Mouse (Mus musculus): ENCODE results near the gene Ntrk3.

The Ntrk3 gene

DNA sequence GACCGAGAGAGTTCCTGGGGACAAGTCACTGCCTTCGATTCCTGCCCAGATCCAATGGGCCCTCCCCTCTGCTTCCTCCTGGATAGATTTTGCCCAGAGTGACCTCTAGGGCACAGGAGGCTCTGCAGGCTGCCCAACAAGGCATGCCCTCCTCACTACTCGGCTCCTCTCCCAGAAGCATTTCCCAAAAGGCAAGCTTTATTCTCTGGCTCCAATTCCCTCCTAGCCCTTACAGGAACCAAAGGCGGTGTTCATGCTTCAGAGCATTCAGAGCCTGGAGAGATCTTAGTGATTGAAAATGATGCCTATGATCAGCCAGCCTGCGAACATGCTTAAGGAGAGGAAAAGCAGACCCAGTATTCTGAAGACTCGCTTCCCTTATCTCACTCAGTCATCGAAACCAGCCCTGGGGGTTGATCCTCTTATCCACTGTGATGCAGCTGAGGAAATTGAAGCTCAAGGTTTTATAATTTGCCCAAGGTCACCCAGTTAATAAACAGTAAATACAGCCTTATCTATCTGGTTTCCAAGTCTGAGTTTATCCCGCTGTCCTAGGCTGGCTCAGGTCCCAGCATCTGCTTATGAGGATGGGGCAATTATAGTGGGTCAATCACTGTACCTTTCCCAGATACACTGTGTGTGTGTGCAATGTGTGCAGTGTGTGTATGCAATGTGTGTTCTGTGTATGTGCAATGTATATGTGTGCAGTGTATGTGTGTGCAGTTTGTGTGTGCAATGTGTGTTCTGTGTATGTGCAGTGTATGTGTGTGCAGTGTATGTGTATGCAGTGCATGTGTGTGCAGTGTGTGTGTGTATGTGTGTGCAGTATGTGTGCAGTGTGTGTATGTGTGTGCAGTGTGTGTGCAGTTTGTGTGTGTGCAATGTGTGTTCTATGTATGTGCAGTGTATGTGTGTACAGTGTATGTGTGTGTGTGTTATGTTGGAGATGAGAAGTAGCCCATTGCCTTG, 376.2 kb downstream of the Ntrk3 start:
- in situ Hi-C loops (cut with MboI), result no loop called here

DNA sequence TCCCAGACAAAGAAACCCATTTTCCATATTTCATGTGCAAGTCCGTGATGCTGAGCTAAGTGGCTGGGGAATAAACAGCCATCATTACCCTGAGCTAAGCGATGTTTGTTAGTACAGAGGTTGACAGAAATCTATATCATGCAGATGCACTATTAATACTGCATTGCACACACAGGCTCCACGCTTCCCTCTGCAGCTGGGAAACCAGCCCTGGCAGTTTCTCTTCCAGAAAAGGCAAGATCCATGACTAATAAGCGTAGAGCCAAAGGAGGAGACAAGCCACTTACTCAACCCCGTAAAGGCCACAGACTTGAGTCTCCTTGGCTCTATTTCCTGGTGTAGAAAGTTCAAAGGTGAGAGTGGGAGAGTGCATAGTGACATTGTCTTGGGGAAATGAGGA, 390.3 kb downstream of the Ntrk3 start:
- in situ Hi-C loops (cut with MboI), result no loop called here

DNA sequence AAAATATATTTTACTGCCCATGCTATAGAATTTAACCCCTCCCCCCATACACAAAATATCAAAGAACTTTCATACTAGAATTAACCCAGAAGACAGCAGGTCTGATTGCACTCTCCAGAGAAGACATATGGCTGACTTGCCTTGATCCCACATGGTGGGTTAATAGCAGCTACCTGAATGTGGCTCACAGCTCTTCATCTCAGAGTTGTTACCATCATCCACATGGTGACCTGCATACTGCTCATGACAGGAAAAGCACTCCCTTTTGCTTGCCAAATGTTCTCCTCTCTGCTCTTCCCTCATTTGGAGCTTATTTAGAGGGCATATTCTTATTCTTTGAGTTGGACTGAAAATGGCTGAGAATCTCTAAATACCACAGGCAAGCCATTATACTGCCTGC, 404.4 kb downstream of the Ntrk3 start:
- in situ Hi-C loops (cut with MboI), result no loop called here

DNA sequence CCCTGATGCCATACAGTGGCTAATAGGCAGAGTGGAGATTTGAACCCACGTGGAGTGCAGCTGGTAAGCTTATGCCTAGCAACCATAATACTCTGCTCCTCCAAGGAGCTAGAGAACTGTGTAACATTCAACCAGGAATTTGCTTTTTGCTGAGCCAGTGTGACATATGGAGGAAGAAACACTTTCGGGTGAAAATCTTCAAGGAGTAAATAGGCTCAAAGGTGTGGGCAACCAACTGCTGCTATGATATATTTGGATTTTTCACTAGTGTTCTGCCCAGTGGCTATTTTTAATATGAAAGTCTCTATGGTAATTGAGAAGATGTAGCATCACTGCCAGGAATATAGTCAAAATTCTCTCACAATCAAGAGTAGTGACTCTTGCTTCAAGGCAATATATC, 409.5 kb downstream of the Ntrk3 start:
- in situ Hi-C loops (cut with MboI), result no loop called here

DNA sequence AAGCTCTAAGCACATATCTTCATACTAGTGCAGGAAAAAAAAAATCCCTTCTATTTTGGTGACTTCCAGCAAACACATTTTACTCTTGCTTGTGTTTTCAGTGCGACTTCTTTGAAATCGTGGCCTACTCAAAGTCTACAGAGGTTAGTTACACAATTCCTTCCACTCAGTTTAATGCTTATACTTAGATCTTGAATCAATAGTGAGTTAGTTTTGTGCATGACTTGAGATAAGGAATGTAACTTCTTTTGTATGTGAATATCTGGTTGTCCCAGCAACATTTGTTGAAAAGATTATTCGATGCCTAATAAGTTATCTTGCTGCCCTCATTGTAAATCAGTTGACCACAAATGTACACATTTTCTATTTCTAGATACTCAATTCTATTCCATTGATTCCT, 411.6 kb downstream of the Ntrk3 start:
- in situ Hi-C loops (cut with MboI), result no loop called here

DNA sequence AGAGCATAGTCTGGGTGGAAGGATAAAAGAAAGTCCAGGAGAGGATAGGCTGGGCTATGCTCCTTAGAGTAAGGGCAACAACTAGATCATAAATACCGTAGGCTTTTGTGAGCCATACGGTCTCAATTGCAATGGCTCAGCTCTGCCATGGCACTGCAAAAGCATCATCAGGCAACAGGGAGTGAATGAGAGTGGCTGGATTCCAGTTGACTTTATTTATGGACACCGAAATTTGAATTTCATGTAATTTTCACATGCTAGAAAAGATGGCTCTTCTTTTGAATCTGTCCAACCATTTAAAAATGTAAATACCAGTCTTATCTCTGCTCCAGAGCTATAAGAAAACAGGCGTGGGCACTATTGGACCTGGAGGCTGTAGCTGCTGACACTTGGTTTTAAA, 419.2 kb downstream of the Ntrk3 start:
- in situ Hi-C loops (cut with MboI), result no loop called here

DNA sequence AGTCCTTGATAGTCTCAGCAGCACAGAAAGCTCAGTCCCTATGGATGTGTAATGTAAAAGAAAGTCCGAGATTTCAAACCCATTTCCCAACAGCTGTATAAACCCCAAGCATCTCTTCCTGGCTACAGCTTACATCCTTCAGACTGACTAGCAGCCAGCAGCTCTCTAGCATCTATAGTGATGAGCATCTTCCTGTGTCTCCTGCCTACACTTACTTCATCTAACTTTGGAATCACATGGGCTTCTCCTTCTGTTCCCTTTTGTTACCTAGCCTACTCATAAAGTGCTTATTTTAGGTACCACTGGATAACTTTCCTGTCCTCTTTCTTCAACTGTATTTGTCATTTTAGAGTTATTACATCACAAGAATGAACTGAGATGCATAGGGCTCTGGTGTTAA, 432.0 kb downstream of the Ntrk3 start:
- in situ Hi-C loops (cut with MboI), result no loop called here

DNA sequence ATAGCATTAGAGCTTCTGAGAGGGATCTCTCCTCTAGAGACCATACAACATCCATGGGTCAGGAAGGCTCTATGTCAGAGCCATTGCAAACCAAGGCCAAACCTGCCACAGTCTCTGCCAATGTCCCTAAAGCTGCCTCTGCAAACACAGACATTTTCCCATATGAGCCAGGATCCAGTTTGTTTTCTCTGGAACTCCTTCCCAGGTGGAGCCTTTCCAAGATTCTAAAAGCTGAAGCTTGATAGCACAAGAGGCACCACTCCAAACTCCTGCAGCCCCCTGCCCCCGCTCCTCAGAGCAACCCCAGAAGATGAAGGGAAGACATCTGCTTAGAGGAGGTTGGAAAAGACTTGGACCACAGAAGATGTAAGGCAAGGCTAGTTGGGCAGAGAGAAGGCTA, 432.8 kb downstream of the Ntrk3 start:
- in situ Hi-C loops (cut with MboI), result no loop called here

DNA sequence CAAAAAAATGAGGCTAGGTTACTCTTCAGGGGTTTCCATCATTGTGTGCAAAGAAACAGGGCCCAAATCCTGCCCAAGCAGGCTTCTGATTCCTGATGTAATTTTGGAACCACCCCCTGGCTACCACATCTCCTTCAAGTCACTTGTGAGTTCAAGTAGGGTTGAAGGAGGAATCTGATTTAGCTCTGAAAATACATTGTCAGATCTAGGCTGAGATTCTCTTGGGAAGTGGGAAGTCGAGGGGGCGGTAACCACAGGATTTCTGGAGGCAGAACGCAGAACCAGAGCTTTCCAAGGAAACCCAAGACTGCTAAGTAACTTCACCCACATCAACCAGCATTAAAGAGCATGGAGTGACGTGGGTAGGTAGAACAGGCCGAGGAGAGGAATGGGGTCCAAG, 440.5 kb downstream of the Ntrk3 start:
- in situ Hi-C loops (cut with MboI), result no loop called here

DNA sequence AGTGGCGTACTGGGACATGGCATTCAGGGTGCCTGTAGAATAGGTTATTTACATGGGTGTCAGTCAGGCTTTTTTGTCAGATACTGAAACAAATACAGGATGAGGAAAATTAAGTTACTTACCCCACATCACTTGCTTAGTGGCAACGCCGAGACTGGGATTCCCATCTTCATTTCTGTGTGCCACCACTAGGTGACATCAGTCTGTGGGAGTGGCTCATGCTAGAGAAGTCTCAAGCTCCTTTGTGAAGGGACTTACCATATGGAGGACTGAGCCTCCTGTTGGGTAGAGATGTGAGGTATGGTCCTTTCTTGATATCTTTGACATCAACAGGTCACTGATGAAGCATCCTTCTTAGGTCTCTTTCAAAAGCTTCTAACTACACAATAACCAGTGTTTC, 443.5 kb downstream of the Ntrk3 start:
- in situ Hi-C loops (cut with MboI), result no loop called here

DNA sequence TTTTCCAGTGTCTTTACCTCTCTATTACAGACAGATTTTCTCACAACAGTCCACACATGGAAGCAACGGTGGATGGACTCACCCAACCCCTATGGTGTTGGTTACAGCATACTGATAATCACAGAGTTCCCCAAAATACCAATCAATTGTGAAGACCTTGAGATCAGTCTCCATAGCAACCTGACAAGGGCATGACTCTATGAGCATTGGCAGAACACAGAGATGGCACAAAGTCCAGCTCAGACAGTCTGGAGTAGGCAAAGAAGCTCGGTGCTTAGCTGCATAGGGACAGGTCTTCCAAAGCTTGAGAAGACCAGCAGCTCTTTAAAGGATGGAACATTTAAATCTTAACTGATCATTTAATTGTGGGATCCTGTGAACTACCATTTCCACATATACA, 447.6 kb downstream of the Ntrk3 start:
- in situ Hi-C loops (cut with MboI), result no loop called here

DNA sequence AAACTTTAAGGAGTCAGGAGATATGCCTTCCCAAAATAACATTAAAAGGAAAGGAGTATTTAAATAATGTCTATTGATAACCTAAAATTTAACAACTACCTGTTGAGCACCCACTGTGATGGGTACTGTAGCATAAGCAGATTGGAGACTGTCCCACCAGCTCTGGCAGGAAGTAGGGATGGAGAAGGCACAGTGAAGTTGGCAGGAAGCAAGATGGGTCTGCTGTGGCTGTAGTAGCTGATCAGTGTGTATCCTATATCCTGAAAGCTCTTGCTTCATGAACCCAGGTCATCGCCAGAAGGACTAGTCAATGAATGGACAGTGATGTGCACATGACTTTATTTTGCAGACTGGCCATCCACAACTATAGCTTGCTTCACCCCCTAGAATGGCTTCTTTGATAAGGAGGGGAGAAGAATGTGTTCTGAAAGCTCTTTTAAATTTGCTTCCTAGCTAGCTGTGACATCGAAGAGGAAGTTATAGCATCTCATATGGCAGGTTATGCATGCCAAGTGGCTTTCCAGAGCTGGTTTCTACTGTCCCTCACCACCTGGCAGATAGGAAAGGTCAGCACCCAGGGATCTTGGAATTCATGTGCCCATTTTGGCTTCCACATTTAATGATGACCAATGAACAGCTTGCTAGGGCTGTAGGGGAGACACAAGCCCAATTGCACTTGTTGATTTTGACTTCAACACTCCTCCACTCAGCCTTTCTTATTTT, 451.1 kb downstream of the Ntrk3 start:
- in situ Hi-C loops (cut with MboI), result no loop called here

DNA sequence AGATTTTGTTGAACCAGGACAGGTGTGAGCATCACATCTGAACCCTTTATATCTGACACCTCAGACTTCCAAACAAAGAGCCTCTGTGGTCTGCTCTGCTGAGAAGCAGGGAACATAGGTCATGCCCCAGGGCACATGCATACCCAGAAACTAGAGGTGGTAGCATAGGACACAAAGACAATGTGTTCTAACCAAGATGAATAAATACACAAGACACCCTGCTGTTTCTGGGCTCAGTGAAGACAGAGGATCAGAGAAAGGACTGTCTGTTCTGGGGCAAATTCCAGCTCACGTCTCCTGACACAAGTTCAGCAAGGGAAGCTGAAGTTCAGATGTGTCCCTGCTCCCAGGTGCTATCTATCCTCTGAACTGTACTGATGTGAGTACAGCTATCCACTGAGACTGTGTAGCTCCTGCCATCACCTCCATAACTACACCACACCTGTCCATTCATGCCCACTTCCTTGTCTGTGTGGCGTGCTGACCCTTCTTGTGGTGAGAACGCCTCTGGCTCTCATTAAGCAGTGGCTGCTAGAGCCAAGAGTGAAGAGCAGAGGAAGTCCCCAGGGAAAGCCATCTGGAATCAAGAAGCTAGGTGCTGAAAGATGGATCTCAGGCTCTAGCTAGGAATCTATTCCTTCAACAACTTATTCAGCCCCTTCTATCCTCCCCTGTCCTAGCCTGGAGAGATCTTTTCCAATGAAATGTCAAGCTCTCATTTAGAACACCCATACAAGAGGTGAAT, 468.1 kb downstream of the Ntrk3 start:
- in situ Hi-C loops (cut with MboI), result no loop called here

DNA sequence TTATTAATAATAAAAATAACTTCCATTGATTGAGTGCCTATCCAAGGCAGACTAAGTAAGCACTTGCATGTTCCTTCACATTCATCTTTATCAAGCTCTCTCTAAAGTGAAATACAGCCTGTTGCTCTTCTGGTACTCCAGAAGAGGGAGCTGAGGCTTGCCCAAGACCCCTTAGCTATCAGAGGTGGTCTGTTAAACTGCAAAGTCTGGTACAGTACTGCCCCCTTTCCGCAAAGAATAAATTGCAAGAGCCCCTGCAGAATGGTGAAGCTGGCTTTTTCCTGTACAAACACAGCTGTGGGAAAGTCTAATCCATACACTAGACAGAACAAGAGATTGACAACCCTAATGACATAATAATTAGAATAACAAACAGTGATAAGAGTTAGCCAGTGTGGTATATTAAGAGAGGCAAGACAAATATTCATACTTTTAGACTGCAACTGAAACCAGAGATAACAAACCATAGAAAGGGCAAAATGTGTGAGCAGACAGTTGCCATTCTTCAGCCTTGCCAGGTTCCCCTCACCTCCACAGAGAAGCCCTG, 470.3 kb downstream of the Ntrk3 start:
- in situ Hi-C loops (cut with MboI), result no loop called here

DNA sequence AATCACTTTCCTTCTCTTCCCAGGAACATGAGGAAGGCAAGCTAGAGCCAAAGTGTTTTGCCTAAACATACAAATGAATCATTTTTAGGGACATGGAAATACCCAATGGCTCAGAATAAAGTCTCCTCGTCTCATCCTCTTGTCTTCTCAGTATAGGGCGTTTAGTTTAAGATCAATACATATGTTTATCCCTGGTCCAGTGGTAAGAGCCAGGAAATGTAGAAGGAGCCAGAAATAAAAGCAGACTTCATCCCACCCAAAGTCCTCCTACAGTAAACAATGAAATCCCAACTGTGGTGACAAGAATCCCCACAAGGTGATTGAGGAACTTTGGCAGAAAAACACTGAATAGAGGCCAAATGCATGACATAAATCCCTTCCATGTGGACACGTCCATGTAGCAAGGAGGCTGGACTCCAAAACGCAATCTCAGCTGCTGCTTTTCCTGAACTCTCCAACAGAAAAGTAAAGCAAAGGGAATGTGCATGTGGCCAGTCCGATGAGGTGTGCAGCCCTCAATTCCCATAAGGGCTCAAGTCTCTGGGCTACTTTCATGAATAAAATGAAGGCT, 473.3 kb downstream of the Ntrk3 start:
- in situ Hi-C loops (cut with MboI), result no loop called here

DNA sequence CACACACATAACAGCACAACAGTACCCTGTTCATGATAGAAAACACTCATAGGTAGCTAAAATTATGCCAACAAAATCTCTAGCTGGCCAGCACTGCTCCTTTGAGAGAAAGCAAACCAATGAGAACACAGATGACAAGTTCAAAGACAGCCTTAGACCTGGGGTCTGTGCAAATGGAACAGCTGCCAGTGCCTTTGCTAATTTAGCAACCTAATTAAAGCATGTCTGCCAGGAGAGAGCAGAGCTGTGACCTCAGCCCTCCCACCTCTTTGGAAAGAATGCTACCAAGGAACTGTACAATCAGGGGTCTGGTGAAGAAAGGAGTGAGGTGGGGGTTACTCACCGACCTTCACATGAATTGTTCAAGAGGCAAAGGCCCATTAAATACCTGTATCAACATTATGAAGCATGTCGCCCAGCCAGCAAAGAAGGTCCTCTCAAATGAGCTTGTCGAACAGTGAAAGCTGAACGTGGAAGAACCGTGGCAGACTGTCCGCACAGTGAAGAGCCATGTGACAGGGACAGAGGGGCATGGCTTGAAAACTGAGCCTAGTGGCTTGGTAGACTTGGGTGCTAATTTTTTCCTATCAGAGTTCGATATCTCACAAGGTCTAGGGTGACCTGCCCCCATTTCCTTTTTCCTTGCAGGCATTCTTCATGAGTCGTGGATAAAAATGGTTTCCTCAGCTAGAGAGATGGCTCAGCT, 476.2 kb downstream of the Ntrk3 start:
- in situ Hi-C loops (cut with MboI), result no loop called here

DNA sequence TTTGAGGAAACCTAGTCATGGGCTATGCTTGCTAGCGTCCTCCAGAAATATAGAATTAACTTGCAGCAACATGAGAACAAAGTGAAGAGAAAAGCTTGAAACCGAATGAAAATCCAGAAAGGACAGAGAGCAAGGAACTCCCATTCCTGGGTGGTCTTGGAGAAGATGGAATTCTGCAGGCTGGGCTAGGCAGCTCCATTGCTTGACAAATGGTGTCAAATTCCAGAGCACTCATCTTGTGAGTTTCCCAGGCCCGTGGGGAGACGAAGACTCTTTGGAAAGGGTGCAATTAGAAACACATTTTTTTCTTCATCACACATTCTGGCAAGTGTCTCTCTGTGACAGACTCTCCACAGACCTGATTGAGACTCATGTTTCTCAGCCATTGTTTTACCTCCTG, 479.7 kb downstream of the Ntrk3 start:
- in situ Hi-C loops (cut with MboI), result no loop called here

DNA sequence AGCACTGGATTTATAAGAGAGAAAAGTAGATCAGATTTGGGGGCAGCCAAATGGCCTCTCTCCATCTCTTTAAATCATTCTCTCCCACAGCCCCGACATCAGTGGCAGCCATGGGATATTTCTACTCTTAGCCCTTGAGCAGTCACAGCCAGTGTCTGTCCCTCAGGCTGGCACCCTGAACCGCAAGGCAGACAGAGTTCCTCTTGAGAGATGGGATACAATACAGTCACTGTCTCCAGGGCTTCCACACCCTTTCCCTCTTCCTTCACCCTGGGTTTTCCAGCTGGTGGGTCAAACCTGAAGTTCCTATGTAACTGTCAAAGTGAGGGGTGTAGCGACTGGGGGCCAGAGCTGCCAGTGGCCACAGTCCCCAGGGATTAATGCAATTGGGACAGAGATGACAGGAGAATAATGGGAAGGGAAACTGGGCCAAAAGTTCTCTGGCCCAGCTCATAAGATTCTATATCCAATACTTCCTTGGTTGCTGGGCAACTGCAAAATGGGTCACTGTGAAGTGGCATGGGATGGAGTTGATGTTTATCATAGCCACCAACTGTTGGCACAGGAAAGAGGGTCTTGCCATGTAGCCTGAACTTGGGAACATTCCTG, 483.9 kb downstream of the Ntrk3 start:
- in situ Hi-C loops (cut with MboI), result no loop called here

DNA sequence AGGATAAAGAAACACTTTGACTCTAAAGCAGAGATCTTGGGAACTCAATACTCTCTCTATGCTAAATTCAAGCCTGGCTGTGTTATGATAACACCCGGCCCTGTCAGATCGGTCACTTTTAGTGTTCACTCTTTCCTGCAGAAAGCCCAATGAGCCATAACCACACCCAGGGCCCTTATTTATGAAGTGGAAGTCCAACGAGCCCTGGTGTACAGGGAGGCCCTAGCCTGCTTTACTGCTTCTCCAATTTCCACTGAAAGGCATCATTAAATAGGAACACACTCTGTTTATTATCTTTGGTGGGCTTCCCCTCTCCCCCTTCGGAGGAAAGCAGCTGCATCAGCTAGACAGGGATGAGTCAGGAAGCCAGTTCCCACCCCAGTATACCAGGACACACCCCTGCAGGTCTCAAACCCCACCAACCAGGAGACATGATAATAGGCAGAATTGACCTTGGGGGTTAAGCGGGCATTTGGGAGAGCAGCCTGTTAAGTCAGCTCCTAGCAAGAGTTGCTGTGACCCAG, 489.6 kb downstream of the Ntrk3 start:
- in situ Hi-C loops (cut with MboI), result no loop called here

DNA sequence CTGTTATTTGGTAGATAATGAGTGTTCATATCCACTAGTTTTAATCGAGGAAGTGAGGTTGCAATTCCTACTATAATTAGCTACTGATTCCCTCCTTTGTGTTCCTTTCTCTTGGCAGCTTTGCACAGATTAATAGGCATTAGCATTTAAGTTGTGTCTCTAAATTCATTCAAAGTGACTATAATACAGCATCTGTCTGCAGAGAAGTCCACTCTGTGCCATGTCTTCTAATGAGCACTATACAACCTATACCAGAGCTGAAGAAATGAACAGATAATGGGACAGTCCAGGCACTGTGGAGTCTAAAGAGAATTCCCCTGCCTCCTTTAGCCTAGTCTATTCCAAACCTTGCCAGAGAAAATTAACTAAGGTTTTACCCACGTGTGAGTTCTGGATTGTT, 498.8 kb downstream of the Ntrk3 start:
- in situ Hi-C loops (cut with MboI), result no loop called here

DNA sequence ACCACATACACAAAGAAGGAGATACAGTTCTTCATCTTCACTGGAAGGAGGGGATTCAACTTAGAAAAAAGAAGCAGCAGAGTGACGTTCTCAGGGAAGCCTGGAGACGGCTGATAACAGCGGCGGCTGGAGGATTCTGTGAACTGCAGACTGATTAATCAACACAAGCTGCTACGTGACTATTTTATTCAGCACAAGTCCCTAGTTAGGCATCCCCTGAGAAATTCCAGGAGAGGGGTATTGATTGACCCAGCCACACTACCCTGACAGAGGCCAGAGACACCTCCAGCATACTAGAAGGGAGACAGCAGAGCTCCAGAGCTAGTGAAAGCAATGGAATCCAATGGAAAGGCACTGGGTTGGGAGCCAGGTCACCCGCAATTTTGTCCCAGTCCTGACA, 516.1 kb downstream of the Ntrk3 start:
- in situ Hi-C loops (cut with MboI), result no loop called here
